ENCODE assay signal across 7 mouse cellular contexts in genomic region chr15:80173001-80173771, GRCm38 (mm10). TPM values are rescaled to one million over a fixed set of nuclear protein-coding genes. Genes with fewer than 3 reads are reported as not detected.
DNase-seq lines count a peak whose midpoint lies in the region; ATAC-seq and TF ChIP-seq lines count a peak whose summit lies in the region.

Gene Mgat3 (plus strand): TSS chr15:80173721.

- TF ChIP-seq POLR2A in CH12.LX (IDR thresholded peaks at IDR 0.05; ENCODE audit: low read depth, low read length) = no peak

- TF ChIP-seq CTCF in CH12.LX (conservative IDR thresholded peaks at IDR 0.05 in 1 of 2, IDR thresholded peaks at IDR 0.05 in 1 of 2; ENCODE audit: low read depth in 2 of 2, low read length in 2 of 2) = no peak

- no peak within 1 kb of the TSS for H3K9ac ChIP-seq in CH12.LX (ENCODE audit: insufficient read depth, low read depth)
- peak within 1 kb of the TSS; percentile 98 for H3K9ac ChIP-seq in hindbrain, embryonic 11.5 days (ENCODE audit: low read depth, low read length)
- H3K9ac ChIP-seq in midbrain, embryonic 11.5 days (ENCODE audit: low read length) = peak within 1 kb of the TSS; percentile 98
- peak within 1 kb of the TSS; percentile 98 for H3K9ac ChIP-seq in stomach, embryonic 16.5 days (ENCODE audit: low read length)

- TF ChIP-seq RAD21 in CH12.LX (IDR thresholded peaks at IDR 0.05; ENCODE audit: low read depth, low read length) = no peak

- H3K4me1 ChIP-seq in CH12.LX (ENCODE audit: control insufficient read depth in 1 of 2, insufficient read depth in 2 of 2) = peaks cover 4 to 9% of the 10 kb centered on the region in 2 experiments; a peak in 3 of 4 replicates
- H3K4me1 ChIP-seq in hindbrain, embryonic 11.5 days (replicated peaks; ENCODE audit: control insufficient read depth, insufficient read depth, low read length) = 0 out of 2 replicates have a peak, but pooled peaks cover 2% of the 10 kb centered on the region
- H3K4me1 ChIP-seq in midbrain, embryonic 11.5 days (ENCODE audit: control insufficient read depth, insufficient read depth, low read length) = peaks cover 9% of the 10 kb centered on the region
- peaks cover 37% of the 10 kb centered on the region for H3K4me1 ChIP-seq in stomach, embryonic 16.5 days (ENCODE audit: control insufficient read depth, insufficient read depth, low read length)

- peaks cover 79% of the 10 kb centered on the region for H3K27me3 ChIP-seq in CH12.LX (replicated peaks)
- no peaks in the 10 kb centered on the region for H3K27me3 ChIP-seq in hindbrain, embryonic 11.5 days (ENCODE audit: control insufficient read depth, insufficient read depth, low read length)
- H3K27me3 ChIP-seq in midbrain, embryonic 11.5 days (ENCODE audit: control insufficient read depth, insufficient read depth, low read length) = no peaks in the 10 kb centered on the region
- H3K27me3 ChIP-seq in stomach, embryonic 16.5 days (ENCODE audit: control insufficient read depth, insufficient read depth, low read length) = no peaks in the 10 kb centered on the region

- H3K27ac ChIP-seq in CH12.LX (ENCODE audit: insufficient read depth, low read depth) = no peak within 1 kb of the TSS
- peak within 1 kb of the TSS; percentile 90 for H3K27ac ChIP-seq in hindbrain, embryonic 11.5 days (ENCODE audit: low read depth, low read length)
- peak within 1 kb of the TSS; percentile 76 for H3K27ac ChIP-seq in midbrain, embryonic 11.5 days (ENCODE audit: low read depth, low read length)
- peak within 1 kb of the TSS; percentile 91 for H3K27ac ChIP-seq in stomach, embryonic 16.5 days (ENCODE audit: low read length)

- H3K9me3 ChIP-seq in CH12.LX (replicated peaks; ENCODE audit: low read length) = peaks cover 2% of the 10 kb centered on the region
- H3K9me3 ChIP-seq in hindbrain, embryonic 11.5 days (ENCODE audit: control insufficient read depth, low read length) = no peaks in the 10 kb centered on the region
- H3K9me3 ChIP-seq in midbrain, embryonic 11.5 days (ENCODE audit: control insufficient read depth, low read length) = no peaks in the 10 kb centered on the region
- H3K9me3 ChIP-seq in stomach, embryonic 16.5 days (replicated peaks; ENCODE audit: control insufficient read depth, low read length) = no peaks in the 10 kb centered on the region

- DNase-seq in CH12.LX (ENCODE audit: extremely low read depth) = no peak
- peak; percentile 70 for DNase-seq in R1 (ENCODE audit: low read depth, low spot score)
- DNase-seq in embryo, embryonic 10.5 days (ENCODE audit: low spot score) = peak; percentile 68
- DNase-seq in hindbrain, embryonic 11.5 days (ENCODE audit: low spot score) = peak; percentile 75
- peak; percentile 42 to 50 for DNase-seq in layer of hippocampus, postnatal 36 days
- DNase-seq in midbrain, embryonic 11.5 days (ENCODE audit: low spot score, missing footprints) = peak; percentile 94

- H3K4me2 ChIP-seq in CH12.LX (ENCODE audit: insufficient read depth, low read depth, poor library complexity, severe bottlenecking) = peak within 1 kb of the TSS; percentile 31
- peak within 1 kb of the TSS; percentile 73 for H3K4me2 ChIP-seq in hindbrain, embryonic 11.5 days (replicated peaks; ENCODE audit: low read depth, low read length)
- peak within 1 kb of the TSS; percentile 77 for H3K4me2 ChIP-seq in midbrain, embryonic 11.5 days
- peak within 1 kb of the TSS; percentile 78 for H3K4me2 ChIP-seq in stomach, embryonic 16.5 days (ENCODE audit: low read depth, low read length)

- no peaks in the 10 kb centered on the region for H3K36me3 ChIP-seq in CH12.LX (replicated peaks in 1 of 2; ENCODE audit: control insufficient read depth in 1 of 2, insufficient read depth in 1 of 2, low read length in 1 of 2)
- no peaks in the 10 kb centered on the region for H3K36me3 ChIP-seq in hindbrain, embryonic 11.5 days (ENCODE audit: control insufficient read depth, insufficient read depth, low read length)
- no peaks in the 10 kb centered on the region for H3K36me3 ChIP-seq in midbrain, embryonic 11.5 days (ENCODE audit: control insufficient read depth, insufficient read depth, low read length)
- H3K36me3 ChIP-seq in stomach, embryonic 16.5 days (ENCODE audit: control insufficient read depth, insufficient read depth, low read length) = no peaks in the 10 kb centered on the region

- TF ChIP-seq EP300 in CH12.LX (IDR thresholded peaks at IDR 0.05; ENCODE audit: low read length) = no peak

- H3K4me3 ChIP-seq in CH12.LX (replicated peaks in 1 of 3; ENCODE audit: low read depth in 2 of 3, low read length in 2 of 3, poor library complexity in 1 of 3) = no peak within 1 kb of the TSS
- peak within 1 kb of the TSS; percentile 100 for H3K4me3 ChIP-seq in hindbrain, embryonic 11.5 days (ENCODE audit: low read depth, low read length)
- H3K4me3 ChIP-seq in midbrain, embryonic 11.5 days (ENCODE audit: low read depth, low read length) = peak within 1 kb of the TSS; percentile 97
- peak within 1 kb of the TSS; percentile 86 for H3K4me3 ChIP-seq in stomach, embryonic 16.5 days (replicated peaks; ENCODE audit: low read length)

- in situ Hi-C loops in CH12.LX (cut with MboI; ENCODE audit: low pct_ligation_motif_present, low pct_unique_long_range_greater_than_20kb, low sequenced_read_pairs) = no loop called here

- peak; percentile 80 for ATAC-seq in hindbrain, embryonic 11.5 days (ENCODE audit: low FRiP score)
- ATAC-seq in midbrain, embryonic 11.5 days (ENCODE audit: low FRiP score) = peak; percentile 73
- ATAC-seq in stomach, embryonic 16.5 days (ENCODE audit: insufficient read depth, low FRiP score) = peak; percentile 68

- H3K79me2 ChIP-seq in CH12.LX (replicated peaks; ENCODE audit: control insufficient read depth, extremely low read depth, insufficient read depth, poor library complexity, severe bottlenecking) = no peaks in the 10 kb centered on the region

- dilution Hi-C loops in CH12.LX (cut with MboI; ENCODE audit: extremely low pct_ligation_motif_present, extremely low pct_unique_long_range_greater_than_20kb, low sequenced_read_pairs) = no loop called here

- 5% methylated on average over 31 of the region's 85 CpGs for WGBS in hindbrain, embryonic 11.5 days
- 5% methylated on average over 43 of the region's 85 CpGs for WGBS in midbrain, embryonic 11.5 days
- WGBS in stomach, embryonic 16.5 days = 3% methylated on average over 64 of the region's 85 CpGs

TF ChIP-seq in CH12.LX, 34 proteins besides CTCF, POLR2A, EP300 and RAD21:
- TF ChIP-seq SMC3 (IDR thresholded peaks at IDR 0.05; ENCODE audit: low read depth, low read length) (no peak), MAX (IDR thresholded peaks at IDR 0.05; ENCODE audit: low read length) (no peak), GABPA (IDR thresholded peaks at IDR 0.05; ENCODE audit: insufficient replicate concordance, low read depth, low read length) (no peak), NELFE (IDR thresholded peaks at IDR 0.05; ENCODE audit: low read depth, low read length) (no peak), JUN (IDR thresholded peaks at IDR 0.05; ENCODE audit: insufficient read depth, low read depth, low read length) (no peak), E2F4 (IDR thresholded peaks at IDR 0.05; ENCODE audit: insufficient replicate concordance, low read depth, low read length) (no peak), ELF1 (IDR thresholded peaks at IDR 0.05; ENCODE audit: low read depth, low read length) (no peak), TBP (conservative IDR thresholded peaks at IDR 0.05; ENCODE audit: low read depth, low read length) (no peak), ZNF384 (IDR thresholded peaks at IDR 0.05; ENCODE audit: low read depth, low read length) (no peak), BHLHE40 (IDR thresholded peaks at IDR 0.05; ENCODE audit: low read depth, low read length) (no peak), MXI1 (IDR thresholded peaks at IDR 0.05; ENCODE audit: low read depth, low read length) (no peak), ZC3H11A (IDR thresholded peaks at IDR 0.05; ENCODE audit: low read depth, low read length) (no peak), JUND (conservative IDR thresholded peaks at IDR 0.05; ENCODE audit: low read depth, low read length) (no peak), SIN3A (IDR thresholded peaks at IDR 0.05; ENCODE audit: low read length) (no peak), UBTF (IDR thresholded peaks at IDR 0.05; ENCODE audit: low read depth, low read length) (no peak), ETS1 (conservative IDR thresholded peaks at IDR 0.05; ENCODE audit: low read depth, low read length) (no peak), MAZ (IDR thresholded peaks at IDR 0.05; ENCODE audit: low read depth, low read length) (no peak), CHD2 (IDR thresholded peaks at IDR 0.05; ENCODE audit: low read length) (no peak), USF1 (IDR thresholded peaks at IDR 0.05; ENCODE audit: low read depth, low read length) (no peak)

RNA-seq across cellular contexts. Expression of gene Mgat3, which starts in this region (rescaled TPM):
- 0.13 and 0.21 TPM in 2 replicates for total RNA-seq in CH12.LX (2012; rRNA removed)
- 0.15 and 0.36 TPM in 2 replicates for total RNA-seq in CH12.LX (2014; rRNA removed)
- polyA plus RNA-seq in CH12.LX (2012; ENCODE audit: insufficient read length, low read depth) = 0.05 and 0.09 TPM in 2 replicates
- 9.6 and 9.8 TPM in 2 replicates for polyA plus RNA-seq in hindbrain, embryonic 11.5 days (2014; fragmentation: Nextera tagmentation; extraction: Ambion mirVana)
- 100 to 1,000 TPM; 109 to 112 TPM for total RNA-seq in layer of hippocampus, postnatal 36 days (2021)
- polyA plus RNA-seq in midbrain, embryonic 11.5 days (2014; fragmentation: Nextera tagmentation; extraction: Ambion mirVana) = 8.0 and 10.7 TPM in 2 replicates
- polyA plus RNA-seq in stomach, embryonic 16.5 days (2015; fragmentation: Nextera tagmentation; extraction: Ambion mirVana) = 8.7 and 10.5 TPM in 2 replicates

Comparison
In these comparisons a context has a peak if more than half of its experiments do, and no peak if none do; other contexts are left out.
1. RNA of gene Mgat3 (total RNA-seq): 109 to 112 TPM in layer of hippocampus, postnatal 36 days; 0.13 to 0.36 TPM in CH12.LX; every median in the first group is over 10 times any median in the second.
2. H3K4me3 ChIP-seq: peak in hindbrain, embryonic 11.5 days (single experiment), midbrain, embryonic 11.5 days (single experiment) and stomach, embryonic 16.5 days (single experiment); none in CH12.LX (0 of 3).
3. Peak in every context shown above with its lines, with median percentiles within 50 percentile points of each other: H3K4me2 ChIP-seq and ATAC-seq.